Mouse (Mus musculus): Measurements from ENCODE around the gene Map2k2.
"Not testable (repeated sequence)": the region's sequence is repeated elsewhere in the genome, so short reads cannot be mapped to it uniquely, and the experiment has no call there.

DNA sequence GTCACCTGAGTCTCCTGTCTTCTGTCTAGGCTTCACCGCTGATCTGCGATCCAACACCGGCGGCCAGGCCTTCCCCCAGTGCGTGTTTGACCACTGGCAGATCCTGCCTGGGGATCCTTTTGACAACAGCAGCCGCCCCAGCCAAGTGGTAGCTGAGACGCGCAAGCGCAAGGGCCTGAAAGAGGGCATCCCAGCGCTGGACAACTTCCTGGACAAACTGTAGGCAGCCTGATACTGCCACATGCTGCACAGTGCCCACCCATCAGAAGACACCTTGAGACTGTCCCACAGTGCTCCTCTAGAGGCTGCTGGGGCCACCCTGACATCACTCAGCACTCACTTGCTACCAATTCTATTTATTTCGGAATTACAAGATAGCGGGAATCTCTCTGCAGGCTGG is 76.1 kb downstream of the Map2k2 start:
- not testable (repeated sequence) for TF ChIP-seq CTCF (IDR thresholded peaks at IDR 0.05; ENCODE audit: low read depth, low read length); TAL1 (conservative IDR thresholded peaks at IDR 0.05; ENCODE audit: low read depth, low read length); GATA1 (IDR thresholded peaks at IDR 0.05; ENCODE audit: borderline replicate concordance, low read length); POLR2AphosphoS5 (IDR thresholded peaks at IDR 0.05; ENCODE audit: insufficient replicate concordance, low read depth, low read length); GATA2 (IDR thresholded peaks at IDR 0.05; ENCODE audit: borderline replicate concordance, low read depth, low read length)
